Mouse (Mus musculus): ENCODE results near the gene Nop10. TPM values are rescaled to one million over a fixed set of nuclear protein-coding genes. Genes with fewer than 3 reads are reported as not detected.

The Nop10 gene
- polyA plus RNA-seq, 1 experiment from 2014 or later, result 238 TPM

DNA sequence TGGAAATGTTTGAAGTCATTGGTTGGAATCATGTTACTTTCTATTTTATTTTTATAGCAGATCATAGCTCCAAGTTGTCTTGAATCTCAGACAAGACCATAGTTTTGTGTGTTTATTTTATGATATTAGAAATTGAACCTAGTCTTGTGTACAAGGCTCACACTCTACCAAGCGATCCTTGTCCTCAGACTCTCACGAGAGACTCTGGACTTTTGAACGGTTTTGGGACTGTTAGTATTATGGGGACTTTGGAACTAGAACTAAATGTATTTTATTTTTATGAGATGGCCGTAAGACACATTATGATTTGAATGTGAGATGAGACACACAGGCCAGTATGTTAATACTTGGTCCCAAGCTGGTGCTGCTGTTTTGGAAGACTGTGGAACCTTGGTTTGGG, 36.5 kb downstream of the Nop10 start:
- H3K27me3 ChIP-seq (replicated peaks; ENCODE audit: control insufficient read depth, insufficient read depth, low read length), result no peaks in the 10 kb centered on the region
- no peak overlapping the region for H3K9ac ChIP-seq (ENCODE audit: low read depth, low read length)
- H3K4me2 ChIP-seq (ENCODE audit: low read depth, low read length), result no peak overlapping the region
- WGBS, result 71% methylated on average over 4 of the region's 4 CpGs
- peak; percentile 73 for ATAC-seq
- no peaks in the 10 kb centered on the region for H3K36me3 ChIP-seq (ENCODE audit: control insufficient read depth, insufficient read depth, low read length)
- H3K9me3 ChIP-seq (ENCODE audit: control insufficient read depth, low read length), result no peaks in the 10 kb centered on the region
- peaks cover 3% of the 10 kb centered on the region; the same call in 1 of the 2 replicates for H3K4me1 ChIP-seq (ENCODE audit: control insufficient read depth, insufficient read depth, low read length)
- no peak overlapping the region for H3K4me3 ChIP-seq (ENCODE audit: low read length)
- no peak overlapping the region for H3K27ac ChIP-seq (ENCODE audit: low read length)

DNA sequence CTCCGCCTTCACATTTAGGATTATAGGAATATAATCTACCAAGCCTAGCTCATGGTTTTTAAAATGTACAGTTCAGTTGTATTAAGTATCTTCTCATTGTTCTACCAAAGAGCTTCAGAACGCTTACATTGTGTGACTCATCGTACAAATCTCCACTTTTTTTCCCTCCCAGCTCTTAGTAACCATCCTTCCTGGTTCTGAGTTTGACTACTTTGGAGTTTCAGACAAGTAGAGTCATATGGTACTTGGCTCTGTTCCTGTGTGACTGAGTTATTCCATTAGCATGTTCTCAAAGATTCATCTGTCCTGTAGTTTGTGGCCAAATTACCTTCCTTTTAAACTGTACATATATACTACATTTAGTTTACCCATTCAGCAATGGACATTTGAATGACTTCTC, 46.9 kb downstream of the Nop10 start:
- Histone ChIP-seq H3K9ac (ENCODE audit: low read depth, low read length) (no peak overlapping the region), H3K36me3 (ENCODE audit: control insufficient read depth, insufficient read depth, low read length) (no peaks in the 10 kb centered on the region), H3K4me1 (ENCODE audit: control insufficient read depth, insufficient read depth, low read length) (peaks cover 5% of the 10 kb centered on the region; the same call in 1 of the 2 replicates), H3K27ac (ENCODE audit: low read length) (no peak overlapping the region), H3K4me3 (ENCODE audit: low read length) (no peak overlapping the region), H3K9me3 (ENCODE audit: control insufficient read depth, low read length) (no peaks in the 10 kb centered on the region), H3K27me3 (replicated peaks; ENCODE audit: control insufficient read depth, insufficient read depth, low read length) (no peaks in the 10 kb centered on the region), H3K4me2 (ENCODE audit: low read depth, low read length) (no peak overlapping the region)
- 83% methylated on average over 3 of the region's 3 CpGs for WGBS
- no peak for ATAC-seq

DNA sequence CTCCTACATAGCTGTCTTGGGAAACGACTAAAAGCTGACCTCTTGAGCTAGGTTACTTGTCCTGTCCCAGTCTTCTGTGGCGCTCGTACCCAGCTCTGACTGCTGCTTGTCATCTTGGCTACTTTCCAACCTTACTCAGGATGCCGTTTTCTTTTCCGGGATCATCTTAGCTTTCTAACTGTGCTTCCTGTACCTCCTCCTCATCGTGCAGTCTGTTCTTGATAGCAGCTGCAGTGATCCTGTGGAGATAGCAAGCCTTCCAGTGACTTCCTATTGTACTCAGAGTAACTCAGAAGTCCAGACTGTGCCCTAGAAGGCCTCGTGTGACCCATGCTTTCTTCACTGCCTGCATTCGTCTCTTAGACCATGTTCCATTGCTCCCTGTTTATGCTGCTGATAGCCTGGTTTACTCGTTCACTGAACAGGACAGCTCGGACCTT, 47.5 kb downstream of the Nop10 start:
- H3K9ac ChIP-seq (ENCODE audit: low read depth, low read length), result no peak overlapping the region
- H3K4me1 ChIP-seq (ENCODE audit: control insufficient read depth, insufficient read depth, low read length), result peaks cover 5% of the 10 kb centered on the region; the same call in 1 of the 2 replicates
- no peak overlapping the region for H3K27ac ChIP-seq (ENCODE audit: low read length)
- no peaks in the 10 kb centered on the region for H3K27me3 ChIP-seq (replicated peaks; ENCODE audit: control insufficient read depth, insufficient read depth, low read length)
- 64% methylated on average over 10 of the region's 10 CpGs for WGBS
- no peak overlapping the region for H3K4me3 ChIP-seq (ENCODE audit: low read length)
- no peak overlapping the region for H3K4me2 ChIP-seq (ENCODE audit: low read depth, low read length)
- peak; percentile 52; the same call in 1 of the 2 replicates for ATAC-seq
- no peaks in the 10 kb centered on the region for H3K36me3 ChIP-seq (ENCODE audit: control insufficient read depth, insufficient read depth, low read length)
- H3K9me3 ChIP-seq (ENCODE audit: control insufficient read depth, low read length), result no peaks in the 10 kb centered on the region

Other genes starting within 250 kb of the Nop10 start
- gene Olfr1310, start 249.2 kb upstream of the Nop10 start, polyA plus RNA-seq (2015; fragmentation: Nextera tagmentation; extraction: Ambion mirVana), result not detected in 2 replicates
- gene Olfr1311, start 237.5 kb upstream of the Nop10 start, polyA plus RNA-seq (2015; fragmentation: Nextera tagmentation; extraction: Ambion mirVana), result not detected in 2 replicates
- not detected in 2 replicates for gene Olfr1312, start 211.7 kb upstream of the Nop10 start, polyA plus RNA-seq (2015; fragmentation: Nextera tagmentation; extraction: Ambion mirVana)
- gene Olfr1313, start 184.1 kb upstream of the Nop10 start, polyA plus RNA-seq (2015; fragmentation: Nextera tagmentation; extraction: Ambion mirVana), result not detected in 2 replicates
- not detected in 2 replicates for gene Olfr1314, start 165.1 kb upstream of the Nop10 start, polyA plus RNA-seq (2015; fragmentation: Nextera tagmentation; extraction: Ambion mirVana)
- gene Olfr1315-ps1, start 146.5 kb upstream of the Nop10 start, polyA plus RNA-seq (2015; fragmentation: Nextera tagmentation; extraction: Ambion mirVana), result not detected in 2 replicates
- gene Olfr1316, start 126.9 kb upstream of the Nop10 start, polyA plus RNA-seq (2015; fragmentation: Nextera tagmentation; extraction: Ambion mirVana), result not detected in 2 replicates
- gene Olfr1317, start 121.6 kb upstream of the Nop10 start, polyA plus RNA-seq (2015; fragmentation: Nextera tagmentation; extraction: Ambion mirVana), result not detected in 2 replicates
- not detected in 2 replicates for gene Olfr1318, start 107.7 kb upstream of the Nop10 start, polyA plus RNA-seq (2015; fragmentation: Nextera tagmentation; extraction: Ambion mirVana)
- 19.9 and 22.6 TPM in 2 replicates for gene Lpcat4, start 22.5 kb upstream of the Nop10 start, polyA plus RNA-seq (2015; fragmentation: Nextera tagmentation; extraction: Ambion mirVana)
- gene Nutm1, start 2.6 kb upstream of the Nop10 start, polyA plus RNA-seq (2015; fragmentation: Nextera tagmentation; extraction: Ambion mirVana), result 0.04 TPM in 1 of 2 replicates, not detected in the other
- gene Slc12a6, start 3.9 kb downstream of the Nop10 start, polyA plus RNA-seq (2015; fragmentation: Nextera tagmentation; extraction: Ambion mirVana), result 11.9 and 14.9 TPM in 2 replicates
- gene Gm21985, start 4.4 kb downstream of the Nop10 start, polyA plus RNA-seq (2015; fragmentation: Nextera tagmentation; extraction: Ambion mirVana), result not detected in 2 replicates
- gene Emc4, start 106.1 kb downstream of the Nop10 start, polyA plus RNA-seq (2015; fragmentation: Nextera tagmentation; extraction: Ambion mirVana), result 113 and 118 TPM in 2 replicates
- 31.9 and 33.9 TPM in 2 replicates for gene Katnbl1, start 117.3 kb downstream of the Nop10 start, polyA plus RNA-seq (2015; fragmentation: Nextera tagmentation; extraction: Ambion mirVana)
- gene Emc7, start 193.1 kb downstream of the Nop10 start, polyA plus RNA-seq (2015; fragmentation: Nextera tagmentation; extraction: Ambion mirVana), result 19.2 and 20.1 TPM in 2 replicates
- not detected in 2 replicates for gene Chrm5, start 218.8 kb downstream of the Nop10 start, polyA plus RNA-seq (2015; fragmentation: Nextera tagmentation; extraction: Ambion mirVana)
- gene Aven, start 231.0 kb downstream of the Nop10 start, polyA plus RNA-seq (2015; fragmentation: Nextera tagmentation; extraction: Ambion mirVana), result 1.7 and 6.2 TPM in 2 replicates